Mouse (Mus musculus): ENCODE measurements around the gene Itih2. TPM values are rescaled to one million over a fixed set of nuclear protein-coding genes. Genes with fewer than 3 reads are reported as not detected.
A peak's percentile ranks its signal among the peaks of the same experiment; 100 is the strongest.

The Itih2 gene
- polyA plus RNA-seq, 1 experiment from 2014 or later: 0.58 TPM

- Histone ChIP-seq H3K9me3 (replicated peaks; ENCODE audit: control insufficient read depth, low read length) (no peaks in the 10 kb centered on the region), H3K27me3 (ENCODE audit: control insufficient read depth, insufficient read depth, low read length) (no peaks in the 10 kb centered on the region), H3K27ac (ENCODE audit: low read length) (no peak overlapping the region), H3K36me3 (ENCODE audit: control insufficient read depth, insufficient read depth) (no peaks in the 10 kb centered on the region), H3K4me1 (ENCODE audit: control insufficient read depth, insufficient read depth, low read length) (no peaks in the 10 kb centered on the region), H3K4me3 (ENCODE audit: low read length) (no peak overlapping the region), H3K4me2 (ENCODE audit: low read depth, low read length) (no peak overlapping the region), H3K9ac (ENCODE audit: low read length) (no peak overlapping the region)
- 47% methylated on average over 8 of the region's 8 CpGs for WGBS
- no peak for ATAC-seq (replicated peaks; ENCODE audit: extremely low read depth, insufficient read depth, low FRiP score)
Measured at GRCm38 (mm10) chr2:10147176-10147575, 16.0 kb upstream of the Itih2 start.

DNA sequence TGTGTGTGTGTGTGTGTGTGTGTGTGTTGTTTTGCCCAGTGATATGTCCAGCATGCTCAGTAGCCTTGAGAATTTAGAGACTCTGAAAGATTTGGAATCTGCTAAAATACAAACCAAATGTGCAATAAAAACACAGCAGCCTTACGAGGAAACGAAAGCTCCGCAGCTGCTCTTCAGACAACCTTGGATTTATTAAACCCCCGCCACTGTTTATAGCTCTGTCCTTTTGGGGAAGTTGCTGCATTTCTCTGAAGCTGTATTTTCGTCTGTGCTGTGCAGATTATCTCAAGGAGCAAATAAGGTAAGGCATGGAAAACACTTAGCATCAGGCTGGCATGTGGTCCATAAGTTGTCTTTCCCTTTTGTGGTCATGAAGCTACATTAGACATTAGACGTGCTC, 14.3 kb upstream of the Itih2 start:
- Histone ChIP-seq H3K36me3 (ENCODE audit: control insufficient read depth, insufficient read depth) (no peaks in the 10 kb centered on the region), H3K4me3 (ENCODE audit: low read length) (no peak overlapping the region), H3K9ac (ENCODE audit: low read length) (no peak overlapping the region), H3K4me2 (ENCODE audit: low read depth, low read length) (no peak overlapping the region), H3K27ac (ENCODE audit: low read length) (no peak overlapping the region), H3K27me3 (ENCODE audit: control insufficient read depth, insufficient read depth, low read length) (no peaks in the 10 kb centered on the region), H3K4me1 (ENCODE audit: control insufficient read depth, insufficient read depth, low read length) (no peaks in the 10 kb centered on the region), H3K9me3 (replicated peaks; ENCODE audit: control insufficient read depth, low read length) (no peaks in the 10 kb centered on the region)
- 69% methylated on average over 6 of the region's 6 CpGs for WGBS
- ATAC-seq (replicated peaks; ENCODE audit: extremely low read depth, insufficient read depth, low FRiP score): no peak

DNA sequence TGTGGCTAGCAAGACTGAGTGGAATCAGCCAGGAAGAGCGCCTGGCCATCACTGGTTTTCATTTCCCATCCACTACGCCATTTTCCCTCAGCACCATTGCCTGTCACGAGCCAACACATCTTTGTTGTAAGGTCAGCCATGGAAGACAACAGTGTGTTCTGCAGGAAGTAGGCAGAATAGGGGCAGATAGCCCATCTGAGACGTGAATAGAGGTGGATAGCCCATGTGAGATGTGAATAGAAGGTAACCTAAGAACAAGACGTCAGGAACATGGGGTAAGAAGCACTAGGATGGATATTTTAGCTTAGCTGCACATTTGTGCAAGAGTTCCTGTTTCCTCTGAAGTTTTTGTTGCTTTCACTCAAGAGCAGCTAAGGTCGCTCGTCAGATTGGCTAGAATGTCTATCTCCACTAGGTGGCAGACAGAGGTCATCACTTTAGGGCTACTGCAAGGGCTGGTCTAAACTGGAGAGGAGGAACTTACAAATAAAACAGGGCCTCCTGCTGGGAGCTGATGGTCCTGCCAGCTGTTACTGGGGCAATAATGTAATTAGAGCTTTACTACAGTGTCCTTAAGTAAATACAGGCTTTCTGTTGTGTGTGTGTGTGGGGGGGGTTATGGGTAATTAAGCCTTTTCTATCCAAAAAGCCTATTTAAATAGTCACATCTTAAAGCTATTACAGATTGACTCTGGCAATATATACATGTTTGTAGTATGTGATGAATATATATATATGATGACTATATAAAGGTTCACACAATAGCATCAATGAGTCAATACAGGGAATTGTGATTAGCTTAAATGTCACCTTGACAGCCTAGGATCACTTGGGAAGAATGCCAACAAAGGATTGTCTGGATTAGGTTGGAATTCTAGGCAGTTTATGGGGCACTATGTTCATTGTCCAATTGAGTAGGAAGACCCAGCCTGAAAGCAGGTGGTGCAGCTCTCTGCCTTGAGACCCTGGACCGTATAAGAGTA, 11.6 kb upstream of the Itih2 start:
- H3K9ac ChIP-seq (ENCODE audit: low read length): no peak overlapping the region
- ATAC-seq (replicated peaks; ENCODE audit: extremely low read depth, insufficient read depth, low FRiP score): peak; percentile 69
- no peaks in the 10 kb centered on the region for H3K9me3 ChIP-seq (replicated peaks; ENCODE audit: control insufficient read depth, low read length)
- H3K27ac ChIP-seq (ENCODE audit: low read length): no peak overlapping the region
- H3K4me2 ChIP-seq (ENCODE audit: low read depth, low read length): no peak overlapping the region
- no peaks in the 10 kb centered on the region for H3K36me3 ChIP-seq (ENCODE audit: control insufficient read depth, insufficient read depth)
- WGBS: 30% methylated on average over 8 of the region's 8 CpGs
- no peaks in the 10 kb centered on the region for H3K4me1 ChIP-seq (ENCODE audit: control insufficient read depth, insufficient read depth, low read length)
- H3K4me3 ChIP-seq (ENCODE audit: low read length): no peak overlapping the region
- no peaks in the 10 kb centered on the region for H3K27me3 ChIP-seq (ENCODE audit: control insufficient read depth, insufficient read depth, low read length)

DNA sequence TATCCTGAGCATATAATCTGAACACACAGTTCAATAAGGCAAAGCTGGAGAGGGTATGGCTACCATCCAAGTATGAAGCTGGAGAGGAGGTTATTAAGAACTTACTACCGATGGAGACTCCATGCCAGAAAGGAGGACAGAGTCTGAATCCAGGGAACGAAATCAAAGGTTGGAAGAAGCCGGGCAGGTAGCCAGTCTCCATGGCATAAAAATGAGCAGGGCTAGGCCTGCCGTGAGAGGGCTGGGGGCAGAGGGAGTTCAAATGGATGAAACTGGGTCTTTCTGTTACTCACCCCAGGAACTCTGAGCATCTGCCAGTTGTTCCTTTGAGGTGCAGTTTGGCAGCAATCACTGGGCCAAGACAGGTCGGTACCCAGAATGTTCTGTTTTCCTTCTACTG, 9.3 kb upstream of the Itih2 start:
- no peaks in the 10 kb centered on the region for H3K9me3 ChIP-seq (replicated peaks; ENCODE audit: control insufficient read depth, low read length)
- WGBS: 67% methylated on average over 5 of the region's 5 CpGs

GRCm38 (mm10) chr2:10137320-10137719, 6.1 kb upstream of the Itih2 start:
- H3K27ac ChIP-seq (ENCODE audit: low read length): no peak overlapping the region
- 80% methylated on average over 2 of the region's 2 CpGs for WGBS
- no peak for ATAC-seq (replicated peaks; ENCODE audit: extremely low read depth, insufficient read depth, low FRiP score)
- no peak overlapping the region for H3K4me3 ChIP-seq (ENCODE audit: low read length)
- H3K9me3 ChIP-seq (replicated peaks; ENCODE audit: control insufficient read depth, low read length): no peaks in the 10 kb centered on the region
- no peaks in the 10 kb centered on the region for H3K27me3 ChIP-seq (ENCODE audit: control insufficient read depth, insufficient read depth, low read length)
- H3K4me1 ChIP-seq (ENCODE audit: control insufficient read depth, insufficient read depth, low read length): no peaks in the 10 kb centered on the region
- no peaks in the 10 kb centered on the region for H3K36me3 ChIP-seq (ENCODE audit: control insufficient read depth, insufficient read depth)
- H3K4me2 ChIP-seq (ENCODE audit: low read depth, low read length): no peak overlapping the region
- H3K9ac ChIP-seq (ENCODE audit: low read length): no peak overlapping the region

More for the DNA sequence above, 9.3 kb upstream of the Itih2 start:
- Histone ChIP-seq H3K9ac (ENCODE audit: low read length) (no peak overlapping the region), H3K4me3 (ENCODE audit: low read length) (no peak overlapping the region), H3K4me2 (ENCODE audit: low read depth, low read length) (no peak overlapping the region), H3K36me3 (ENCODE audit: control insufficient read depth, insufficient read depth) (no peaks in the 10 kb centered on the region), H3K27me3 (ENCODE audit: control insufficient read depth, insufficient read depth, low read length) (no peaks in the 10 kb centered on the region), H3K27ac (ENCODE audit: low read length) (no peak overlapping the region), H3K4me1 (ENCODE audit: control insufficient read depth, insufficient read depth, low read length) (no peaks in the 10 kb centered on the region)
- no peak for ATAC-seq (replicated peaks; ENCODE audit: extremely low read depth, insufficient read depth, low FRiP score)

DNA sequence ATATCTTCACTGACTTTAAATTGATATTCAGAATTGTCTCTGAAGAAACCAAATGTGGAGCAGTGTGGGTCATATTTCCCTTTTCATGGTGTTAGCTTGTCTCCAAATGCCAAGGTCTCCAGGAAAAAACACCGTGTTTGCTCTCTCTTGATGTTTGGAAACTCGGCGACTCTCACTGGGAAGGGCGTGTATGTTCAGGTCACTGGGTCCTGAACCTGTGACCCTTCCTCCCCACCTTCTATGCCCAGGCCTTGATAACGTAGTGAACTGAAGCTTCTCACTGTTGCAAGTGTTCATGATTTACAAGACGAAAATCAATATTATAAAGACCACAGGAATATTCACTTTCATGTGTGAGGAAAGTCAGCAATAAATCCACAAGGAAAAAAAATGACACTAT, 2.7 kb upstream of the Itih2 start:
- H3K4me1 ChIP-seq (ENCODE audit: control insufficient read depth, insufficient read depth, low read length): no peaks in the 10 kb centered on the region
- no peak overlapping the region for H3K27ac ChIP-seq (ENCODE audit: low read length)
- WGBS: 62% methylated on average over 6 of the region's 6 CpGs
- H3K27me3 ChIP-seq (ENCODE audit: control insufficient read depth, insufficient read depth, low read length): no peaks in the 10 kb centered on the region
- no peak overlapping the region for H3K4me3 ChIP-seq (ENCODE audit: low read length)
- H3K9me3 ChIP-seq (replicated peaks; ENCODE audit: control insufficient read depth, low read length): no peaks in the 10 kb centered on the region
- no peak for ATAC-seq (replicated peaks; ENCODE audit: extremely low read depth, insufficient read depth, low FRiP score)
- no peak overlapping the region for H3K4me2 ChIP-seq (ENCODE audit: low read depth, low read length)
- no peaks in the 10 kb centered on the region for H3K36me3 ChIP-seq (ENCODE audit: control insufficient read depth, insufficient read depth)
- H3K9ac ChIP-seq (ENCODE audit: low read length): no peak overlapping the region

DNA sequence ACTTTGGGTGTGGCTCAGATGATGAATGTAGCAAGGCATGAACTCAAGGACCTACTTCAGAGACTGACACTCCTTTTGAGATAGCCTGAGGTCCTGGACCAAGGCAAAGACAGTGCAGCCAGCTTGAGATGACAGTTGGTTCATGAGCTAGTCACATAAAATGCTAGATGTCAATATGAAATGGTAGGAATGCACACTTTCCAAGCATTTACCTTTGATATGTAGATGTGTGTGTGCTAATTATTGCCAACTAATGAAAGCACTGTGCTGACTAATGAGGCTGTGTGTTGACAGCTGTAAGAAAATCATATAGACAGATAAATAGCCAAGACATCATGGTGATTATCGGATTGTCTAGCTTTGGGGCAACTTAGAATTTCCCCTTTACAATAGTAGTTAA, 932 bp upstream of the Itih2 start:
- no peaks in the 10 kb centered on the region for H3K36me3 ChIP-seq (ENCODE audit: control insufficient read depth, insufficient read depth)
- H3K27me3 ChIP-seq (ENCODE audit: control insufficient read depth, insufficient read depth, low read length): no peaks in the 10 kb centered on the region
- no peak overlapping the region for H3K27ac ChIP-seq (ENCODE audit: low read length)
- no peak overlapping the region for H3K4me2 ChIP-seq (ENCODE audit: low read depth, low read length)
- no peaks in the 10 kb centered on the region for H3K4me1 ChIP-seq (ENCODE audit: control insufficient read depth, insufficient read depth, low read length)
- no peak for ATAC-seq (replicated peaks; ENCODE audit: extremely low read depth, insufficient read depth, low FRiP score)
- no peak overlapping the region for H3K4me3 ChIP-seq (ENCODE audit: low read length)
- no peaks in the 10 kb centered on the region for H3K9me3 ChIP-seq (replicated peaks; ENCODE audit: control insufficient read depth, low read length)
- WGBS: 78% methylated on average over 1 of the region's 1 CpGs
- no peak overlapping the region for H3K9ac ChIP-seq (ENCODE audit: low read length)

- Histone ChIP-seq H3K4me2 (ENCODE audit: low read depth, low read length) (no peak overlapping the region), H3K27ac (ENCODE audit: low read length) (no peak overlapping the region), H3K4me3 (ENCODE audit: low read length) (no peak overlapping the region), H3K4me1 (ENCODE audit: control insufficient read depth, insufficient read depth, low read length) (no peaks in the 10 kb centered on the region), H3K36me3 (ENCODE audit: control insufficient read depth, insufficient read depth) (no peaks in the 10 kb centered on the region), H3K9ac (ENCODE audit: low read length) (no peak overlapping the region), H3K9me3 (replicated peaks; ENCODE audit: control insufficient read depth, low read length) (no peaks in the 10 kb centered on the region), H3K27me3 (ENCODE audit: control insufficient read depth, insufficient read depth, low read length) (no peaks in the 10 kb centered on the region)
- no peak for ATAC-seq (replicated peaks; ENCODE audit: extremely low read depth, insufficient read depth, low FRiP score)
- 62% methylated on average over 8 of the region's 8 CpGs for WGBS
Measured at GRCm38 (mm10) chr2:10130341-10130990, 730 bp downstream of the Itih2 start.

GRCm38 (mm10) chr2:10128571-10128970, 2.6 kb downstream of the Itih2 start:
- Histone ChIP-seq H3K4me3 (ENCODE audit: low read length) (no peak overlapping the region), H3K4me2 (ENCODE audit: low read depth, low read length) (no peak overlapping the region), H3K36me3 (ENCODE audit: control insufficient read depth, insufficient read depth) (no peaks in the 10 kb centered on the region), H3K27me3 (ENCODE audit: control insufficient read depth, insufficient read depth, low read length) (no peaks in the 10 kb centered on the region), H3K27ac (ENCODE audit: low read length) (no peak overlapping the region), H3K9me3 (replicated peaks; ENCODE audit: control insufficient read depth, low read length) (no peaks in the 10 kb centered on the region), H3K4me1 (ENCODE audit: control insufficient read depth, insufficient read depth, low read length) (no peaks in the 10 kb centered on the region), H3K9ac (ENCODE audit: low read length) (no peak overlapping the region)
- WGBS: 77% methylated on average over 4 of the region's 4 CpGs
- no peak for ATAC-seq (replicated peaks; ENCODE audit: extremely low read depth, insufficient read depth, low FRiP score)
